Mouse (Mus musculus) bone marrow macrophage, adult 2 months (primary cell): ENCODE data around the gene Tgfbrap1. TPM values are rescaled to one million over a fixed set of nuclear protein-coding genes. Genes with fewer than 3 reads are reported as not detected.
"Not testable (repeated sequence)": the region's sequence is repeated elsewhere in the genome, so short reads cannot be mapped to it uniquely, and the experiment has no call there.

Source experiments
- H3K27ac ChIP-seq: 2 replicates; pipeline ENCODE4 v1.5.1; 2012; ENCODE audit warnings: low read depth, low read length; ENCODE audit not compliant: insufficient read depth
- H3K4me1 ChIP-seq: 2 replicates; pipeline ENCODE4 v1.6.1; 2012; ENCODE audit warnings: low read length; ENCODE audit not compliant: control insufficient read depth, insufficient read depth
- H3K4me3 ChIP-seq: 2 replicates; pipeline ENCODE4 v1.5.1; 2012; ENCODE audit warnings: mild to moderate bottlenecking, low read length, moderate library complexity; ENCODE audit not compliant: insufficient read depth
- CTCF ChIP-seq: IDR thresholded peaks from 2 replicates; pipeline ENCODE4 v1.5.1; 2012; ENCODE audit warnings: low read depth, mild to moderate bottlenecking, low read length, moderate library complexity
- POLR2A ChIP-seq: IDR thresholded peaks from 2 replicates; pipeline ENCODE4 v1.6.1; 2012; ENCODE audit warnings: mild to moderate bottlenecking, low read depth, low read length, borderline replicate concordance
- polyA plus RNA-seq: library from polyadenylated mRNA; stranded (reverse); fragments of >200 nt; gene quantifications from 2 replicates; pipeline ENCODE4 v1.2.4, GENCODE M21; 2012; ENCODE audit not compliant: missing spikeins, insufficient read depth, insufficient read length

Gene Tgfbrap1
- polyA plus RNA-seq, 1 experiment = 27.3 TPM

- H3K4me3 ChIP-seq = no peak overlapping the region
Observed at GRCm38 (mm10) chr1:43138268-43138812, 39.9 kb upstream of the Tgfbrap1 start.

GRCm38 (mm10) chr1:43137334-43137733 lies 38.9 kb upstream of the Tgfbrap1 start:
- no peak overlapping the region for H3K27ac ChIP-seq
- TF ChIP-seq POLR2A (no peak), CTCF (no peak)

More at GRCm38 (mm10) chr1:43138268-43138812, 39.9 kb upstream of the Tgfbrap1 start:
- H3K4me1 ChIP-seq = no peaks in the 10 kb centered on the region
- no peak overlapping the region for H3K27ac ChIP-seq
- TF ChIP-seq POLR2A (no peak), CTCF (no peak)

GRCm38 (mm10) chr1:43136488-43137029 lies 38.1 kb upstream of the Tgfbrap1 start:
- not testable (repeated sequence) for H3K27ac ChIP-seq, H3K4me1 ChIP-seq, H3K4me3 ChIP-seq

More at GRCm38 (mm10) chr1:43137334-43137733, 38.9 kb upstream of the Tgfbrap1 start:
- no peak overlapping the region for H3K4me3 ChIP-seq
- no peaks in the 10 kb centered on the region for H3K4me1 ChIP-seq

DNA sequence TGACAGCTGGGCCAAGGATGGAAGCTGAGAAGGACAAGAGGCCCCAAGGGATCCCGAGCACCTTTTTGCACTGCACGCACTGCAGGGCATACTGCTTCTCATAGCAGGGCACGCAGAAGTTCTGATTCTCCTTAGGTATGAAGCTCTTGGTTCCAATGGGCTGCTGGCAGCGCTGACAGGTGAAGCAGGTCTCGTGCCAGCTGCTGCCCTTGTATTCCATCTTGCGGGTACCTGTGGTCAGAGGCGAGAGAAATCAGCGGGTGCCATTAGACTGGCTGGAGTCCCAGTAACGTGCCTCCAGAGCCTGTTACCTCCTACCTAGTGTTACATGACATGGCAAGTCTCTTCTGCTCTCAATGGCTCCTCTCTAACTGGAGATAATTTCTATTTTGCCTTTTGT lies 33.2 kb upstream of the Tgfbrap1 start:
- H3K4me1 ChIP-seq = no peaks in the 10 kb centered on the region
- TF ChIP-seq CTCF = no peak
- TF ChIP-seq POLR2A = no peak
- no peak overlapping the region for H3K4me3 ChIP-seq
- no peak overlapping the region for H3K27ac ChIP-seq

- no peaks in the 10 kb centered on the region for H3K4me1 ChIP-seq
- no peak for TF ChIP-seq POLR2A
- no peak for TF ChIP-seq CTCF
- no peak overlapping the region for H3K27ac ChIP-seq
- H3K4me3 ChIP-seq = no peak overlapping the region
Observed at GRCm38 (mm10) chr1:43130219-43130981, 32.0 kb upstream of the Tgfbrap1 start.

- H3K27ac ChIP-seq = no peak overlapping the region
- no peaks in the 10 kb centered on the region for H3K4me1 ChIP-seq
- TF ChIP-seq POLR2A (no peak), CTCF (no peak)
- H3K4me3 ChIP-seq = no peak overlapping the region
Observed at GRCm38 (mm10) chr1:43127820-43128610, 29.6 kb upstream of the Tgfbrap1 start.

DNA sequence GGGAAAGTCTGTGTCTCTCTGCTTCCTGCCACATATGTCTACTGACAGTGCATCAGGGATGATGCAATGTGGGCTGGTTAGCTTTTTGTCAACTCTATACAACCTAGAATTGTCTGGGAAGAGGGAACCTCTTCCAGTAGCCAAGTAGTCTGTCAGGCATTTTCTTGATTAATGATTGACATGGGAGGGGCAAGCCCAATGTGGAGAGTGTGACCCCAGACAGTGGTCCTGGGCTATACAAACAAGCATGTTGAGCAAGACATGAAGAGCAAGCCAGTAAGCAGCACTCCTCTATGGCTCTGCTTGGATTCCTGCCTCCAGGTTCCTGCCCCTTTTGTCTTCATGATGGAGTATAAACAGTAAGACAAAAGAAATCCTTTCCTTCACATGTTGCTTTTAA lies 28.8 kb upstream of the Tgfbrap1 start:
- Histone ChIP-seq H3K4me3 (no peak overlapping the region), H3K4me1 (no peaks in the 10 kb centered on the region), H3K27ac (no peak overlapping the region)
- TF ChIP-seq CTCF (no peak), POLR2A (no peak)

- H3K4me3 ChIP-seq = no peak overlapping the region
- no peaks in the 10 kb centered on the region for H3K4me1 ChIP-seq
- H3K27ac ChIP-seq = no peak overlapping the region
- no peak for TF ChIP-seq CTCF
- no peak for TF ChIP-seq POLR2A
Observed at GRCm38 (mm10) chr1:43124726-43125125, 26.3 kb upstream of the Tgfbrap1 start.

- Histone ChIP-seq H3K4me3 (no peak overlapping the region), H3K4me1 (no peaks in the 10 kb centered on the region), H3K27ac (no peak overlapping the region)
- TF ChIP-seq CTCF (no peak), POLR2A (no peak)
Observed at GRCm38 (mm10) chr1:43122616-43123015, 24.2 kb upstream of the Tgfbrap1 start.

- H3K4me3 ChIP-seq = no peak overlapping the region
- TF ChIP-seq CTCF (no peak), POLR2A (no peak)
- no peaks in the 10 kb centered on the region for H3K4me1 ChIP-seq
- no peak overlapping the region for H3K27ac ChIP-seq
Observed at GRCm38 (mm10) chr1:43120950-43121349, 22.5 kb upstream of the Tgfbrap1 start.
